In the genomic region with DNA sequence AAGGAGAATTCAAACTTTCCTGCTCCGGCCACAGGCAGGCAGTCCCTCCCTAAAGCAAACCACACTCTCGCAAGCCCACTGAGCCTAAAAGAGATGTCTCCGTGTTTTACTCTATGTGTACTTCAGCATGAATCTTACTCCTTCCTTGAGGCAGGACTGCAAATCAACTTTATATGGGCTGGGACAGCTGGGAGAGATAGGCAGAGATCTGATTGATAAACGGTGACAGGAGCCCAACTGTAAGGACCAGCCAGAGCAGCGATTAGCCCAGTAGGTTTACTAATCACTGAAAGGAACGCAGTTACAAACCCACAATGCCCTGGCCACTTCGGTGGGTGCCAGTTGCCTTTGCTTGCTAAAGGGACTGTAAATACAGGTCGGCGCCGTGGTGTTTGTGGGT, we compare ENCODE assay signal across 8 mouse cellular contexts. TPM values are rescaled to one million over a fixed set of nuclear protein-coding genes. Genes with fewer than 3 reads are reported as not detected.
DNase-seq lines count a peak whose midpoint lies in the region; ATAC-seq and TF ChIP-seq lines count a peak whose summit lies in the region.

No protein-coding gene starts in this region.

- no peaks in the 10 kb centered on the region for H3K27me3 ChIP-seq in spleen, adult 2 months (ENCODE audit: control insufficient read depth, insufficient read depth, low read length)
- no peaks in the 10 kb centered on the region for H3K27me3 ChIP-seq in liver, embryonic 16.5 days (ENCODE audit: control insufficient read depth, insufficient read depth, low read depth, low read length)
- H3K27me3 ChIP-seq in stomach, postnatal 0 days (ENCODE audit: control insufficient read depth, insufficient read depth, low read length), result no peaks in the 10 kb centered on the region

- H3K4me3 ChIP-seq in spleen, adult 2 months (ENCODE audit: extremely low read depth, insufficient read depth, insufficient read length), result peak overlapping the region; percentile 38
- peak overlapping the region; percentile 40 for H3K4me3 ChIP-seq in liver, embryonic 16.5 days (ENCODE audit: low read depth, low read length)
- H3K4me3 ChIP-seq in stomach, postnatal 0 days (ENCODE audit: low read depth, low read length), result no peak overlapping the region; the same call in 1 of the 2 replicates

- WGBS in spleen, adult 2 months, result 33% methylated on average over 10 of the region's 10 CpGs
- WGBS in liver, embryonic 16.5 days (ENCODE audit: insufficient replicate concordance), result 5% methylated on average over 10 of the region's 10 CpGs
- 28% methylated on average over 10 of the region's 10 CpGs for WGBS in stomach, postnatal 0 days

- no peaks in the 10 kb centered on the region for H3K9me3 ChIP-seq in liver, embryonic 16.5 days (replicated peaks; ENCODE audit: control insufficient read depth, low read length)
- H3K9me3 ChIP-seq in stomach, postnatal 0 days (ENCODE audit: control insufficient read depth, low read length), result no peaks in the 10 kb centered on the region

- TF ChIP-seq CTCF in spleen, adult 2 months (IDR thresholded peaks at IDR 0.05; ENCODE audit: extremely low read depth, insufficient read depth, insufficient read length, insufficient replicate concordance), result no peak
- TF ChIP-seq CTCF in stomach, postnatal 0 days (IDR thresholded peaks at IDR 0.05; ENCODE audit: low read depth), result no peak

- TF ChIP-seq POLR2A in spleen, adult 2 months (IDR thresholded peaks at IDR 0.05; ENCODE audit: low read depth, low read length), result no peak

- H3K9ac ChIP-seq in liver, embryonic 16.5 days (ENCODE audit: low read depth, low read length), result no peak overlapping the region
- no peak overlapping the region for H3K9ac ChIP-seq in stomach, postnatal 0 days (ENCODE audit: low read length)

- TF ChIP-seq EP300 in stomach, postnatal 0 days (optimal IDR thresholded peaks at IDR 0.05), result no peak

- peak overlapping the region; percentile 58 for H3K4me2 ChIP-seq in liver, embryonic 16.5 days (ENCODE audit: low read depth, low read length)
- peak overlapping the region; percentile 25 for H3K4me2 ChIP-seq in stomach, postnatal 0 days (replicated peaks; ENCODE audit: low read depth)

- no peak overlapping the region for H3K27ac ChIP-seq in spleen, adult 2 months (ENCODE audit: insufficient read depth, low read length)
- no peak overlapping the region for H3K27ac ChIP-seq in liver, embryonic 16.5 days (ENCODE audit: low read length)
- no peak overlapping the region for H3K27ac ChIP-seq in stomach, postnatal 0 days (replicated peaks)

- peaks cover 3% of the 10 kb centered on the region; the same call in 1 of the 2 replicates for H3K4me1 ChIP-seq in spleen, adult 2 months (ENCODE audit: control insufficient read depth, insufficient read depth, insufficient read length)
- H3K4me1 ChIP-seq in liver, embryonic 16.5 days (ENCODE audit: control insufficient read depth, low read depth, low read length), result no peaks in the 10 kb centered on the region; the same call in 1 of the 2 replicates
- H3K4me1 ChIP-seq in stomach, postnatal 0 days (replicated peaks; ENCODE audit: control insufficient read depth, insufficient read depth), result no peaks in the 10 kb centered on the region

- peak; percentile 29 for DNase-seq in embryo, embryonic 10 days (ENCODE audit: low spot score)
- no peak for DNase-seq in embryo, embryonic 11 days
- no peak for DNase-seq in spleen, adult 2 months (ENCODE audit: low read depth in 1 of 2, low spot score in 2 of 2)
- DNase-seq in spleen, postnatal 14 days (ENCODE audit: low spot score in 2 of 2), result no peak
- no peak for DNase-seq in stomach, postnatal 0 days (ENCODE audit: low spot score)
- DNase-seq in cerebellum, postnatal 14 days, result no peak
- DNase-seq in layer of hippocampus, postnatal 10 days (ENCODE audit: low spot score in 2 of 2), result no peak

- no peaks in the 10 kb centered on the region for H3K36me3 ChIP-seq in spleen, adult 2 months (ENCODE audit: control insufficient read depth, insufficient read depth, low read length)
- H3K36me3 ChIP-seq in liver, embryonic 16.5 days (ENCODE audit: control insufficient read depth, insufficient read depth), result no peaks in the 10 kb centered on the region
- no peaks in the 10 kb centered on the region for H3K36me3 ChIP-seq in stomach, postnatal 0 days (ENCODE audit: control insufficient read depth, insufficient read depth, low read length)

- ATAC-seq in liver, embryonic 16.5 days (ENCODE audit: low read depth), result no peak
- no peak for ATAC-seq in stomach, postnatal 0 days (ENCODE audit: low FRiP score, low TSS enrichment)

RNA-seq across cellular contexts. Expression of gene Cldn14, which starts 35.5 kb away (rescaled TPM):
- polyA plus RNA-seq in spleen, adult 2 months (2012; rRNA removed), result not detected in 2 replicates
- 4.2 and 4.6 TPM in 2 replicates for polyA plus RNA-seq in liver, embryonic 16.5 days (2015; fragmentation: Nextera tagmentation; extraction: Ambion mirVana)
- 0.10 TPM in 1 of 2 replicates, not detected in the other for polyA plus RNA-seq in stomach, postnatal 0 days (2015; fragmentation: Nextera tagmentation; extraction: Ambion mirVana)
- total RNA-seq in layer of hippocampus, postnatal 10 days (2021), result under 1 TPM; 0.49 to 0.89 TPM
